Mouse (Mus musculus): ENCODE data around the gene Rab3il1. TPM values are rescaled to one million over a fixed set of nuclear protein-coding genes. Genes with fewer than 3 reads are reported as not detected.
A peak's percentile ranks its signal among the peaks of the same experiment; 100 is the strongest.

Rab3il1 gene
- total and polyA plus RNA-seq, 3 experiments = 4.1 to 10.3 (median 9.1) TPM

DNA sequence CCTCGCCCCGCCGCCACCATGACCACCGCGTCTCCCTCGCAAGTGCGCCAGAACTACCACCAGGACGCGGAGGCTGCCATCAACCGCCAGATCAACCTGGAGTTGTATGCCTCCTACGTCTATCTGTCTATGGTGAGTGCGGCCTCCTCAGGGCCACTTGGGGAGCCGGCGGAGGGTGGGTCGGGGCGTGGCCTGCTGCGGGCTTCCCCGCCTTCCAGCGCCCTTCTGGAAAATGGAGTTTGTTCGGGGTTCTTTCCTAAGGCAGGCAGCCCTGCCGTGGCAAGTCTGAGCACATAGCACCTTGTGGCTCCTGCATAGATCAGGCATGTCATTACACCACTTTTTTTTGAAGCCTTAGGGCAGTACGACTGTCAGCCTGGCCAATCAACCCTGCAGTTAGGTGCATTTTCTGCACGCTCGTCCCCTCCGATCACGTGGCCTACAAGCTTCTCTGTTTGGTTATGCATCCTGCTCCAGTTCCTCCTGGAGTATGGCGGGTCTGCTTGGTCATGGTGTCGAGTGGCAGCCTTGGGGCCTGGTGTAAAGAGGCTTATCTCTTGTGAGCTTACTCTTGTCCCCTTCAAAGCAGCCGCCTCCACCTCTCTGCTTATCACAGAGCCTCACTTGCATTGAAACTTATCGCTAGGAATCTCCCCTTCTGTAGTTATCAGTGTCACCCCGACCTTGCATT lies 18.5 kb upstream of the Rab3il1 start:
- peak; percentile 87 for DNase-seq

GRCm38 (mm10) chr19:9984111-9985055 lies 17.1 kb upstream of the Rab3il1 start:
- DNase-seq = no peak

DNA sequence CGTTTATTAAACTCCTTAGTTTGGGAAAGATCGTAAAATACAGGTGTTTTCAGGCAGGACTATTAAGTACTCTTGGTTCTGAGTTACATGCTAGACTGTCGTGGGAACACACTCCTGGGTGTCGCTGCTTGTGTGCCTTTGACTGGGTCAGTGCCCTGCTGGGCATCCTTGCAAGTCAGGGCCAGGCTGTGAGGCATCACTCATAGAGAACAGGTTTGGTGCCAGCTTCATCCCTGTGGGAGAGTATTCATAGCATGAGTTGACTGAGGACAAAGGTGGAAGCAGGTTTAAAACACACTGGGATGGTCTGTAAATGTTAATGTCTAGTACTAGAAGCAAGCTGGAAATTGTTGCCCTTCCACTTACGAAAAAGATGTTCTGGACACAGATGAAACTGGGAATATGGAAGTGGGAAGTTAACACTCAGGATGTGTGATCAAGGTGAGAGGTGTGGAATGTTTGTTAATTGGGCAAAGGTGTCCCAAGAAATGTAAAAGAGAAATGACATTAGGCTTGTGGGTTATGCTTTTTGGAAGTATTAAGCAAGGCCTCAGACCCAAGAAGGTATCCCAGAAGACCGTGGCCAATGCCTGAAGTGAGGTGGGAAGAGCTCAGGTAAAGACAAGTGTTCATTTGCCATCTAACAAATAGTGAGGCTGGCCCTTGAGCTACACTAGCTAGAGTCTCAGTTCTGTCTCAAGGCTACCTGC lies 16.1 kb upstream of the Rab3il1 start:
- no peak for DNase-seq

DNA sequence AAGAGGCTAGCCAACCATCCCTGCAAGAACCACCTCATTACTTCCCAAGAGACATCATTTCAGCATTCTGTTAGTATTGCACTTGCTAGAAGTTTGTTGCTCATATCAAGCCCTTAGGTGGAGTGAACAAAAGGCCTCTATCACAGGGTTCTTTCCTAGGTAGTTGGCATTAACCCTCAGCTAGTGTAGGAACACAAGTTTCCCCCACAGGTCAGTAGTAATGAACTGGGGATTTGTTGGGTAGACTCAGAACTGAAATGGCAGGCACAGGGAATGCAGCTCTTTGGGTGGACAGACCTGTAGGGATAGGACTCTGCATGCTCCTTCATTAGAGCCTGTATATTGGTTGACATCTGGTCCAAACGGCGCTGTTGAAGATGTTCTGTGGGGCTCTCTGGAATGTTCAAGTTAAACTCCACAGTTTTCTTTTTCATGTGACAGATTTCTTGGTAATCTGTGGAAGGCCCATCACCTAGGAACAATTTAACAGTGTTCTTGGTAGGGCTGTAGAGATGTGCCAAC lies 15.5 kb upstream of the Rab3il1 start:
- DNase-seq = no peak

GRCm38 (mm10) chr19:9987192-9987591 lies 14.3 kb upstream of the Rab3il1 start:
- no peak for DNase-seq

GRCm38 (mm10) chr19:9987593-9987992 lies 13.9 kb upstream of the Rab3il1 start:
- no peak for DNase-seq

DNA sequence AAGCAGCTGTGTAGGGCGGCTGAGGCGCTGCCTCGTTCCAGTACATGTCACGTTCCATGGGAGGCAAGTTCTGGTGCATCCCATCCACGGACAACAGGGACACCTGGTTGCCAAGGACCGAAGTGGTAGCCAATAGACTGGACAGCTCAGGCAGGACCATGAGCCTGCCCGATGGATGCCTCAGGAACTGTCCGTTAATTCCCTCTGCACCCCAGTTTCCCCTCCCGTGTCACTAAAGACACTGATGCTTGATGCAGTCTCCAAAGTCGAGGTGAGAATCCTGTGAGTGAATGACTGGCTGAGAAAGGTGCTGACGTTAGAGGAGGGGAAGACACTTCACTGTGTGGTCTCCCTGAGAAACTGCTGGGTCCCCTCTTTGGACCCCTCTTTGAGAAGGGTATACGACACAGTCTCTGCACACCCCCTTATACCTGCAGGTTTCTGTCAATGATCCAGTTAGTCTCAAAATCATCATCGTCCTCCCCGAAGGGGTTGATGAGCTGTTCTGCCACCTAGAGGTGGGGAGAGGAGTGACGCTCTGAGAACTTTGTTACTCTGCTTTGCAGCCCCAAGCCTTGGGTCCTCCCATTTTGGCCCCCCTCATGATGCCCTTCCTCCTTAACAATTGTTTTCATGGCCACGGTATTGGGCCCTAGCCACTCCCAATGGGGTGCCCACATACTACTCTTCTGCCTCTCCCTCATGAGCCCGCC lies 12.1 kb upstream of the Rab3il1 start:
- DNase-seq = peak; percentile 44

GRCm38 (mm10) chr19:9989884-9990256 lies 11.6 kb upstream of the Rab3il1 start:
- DNase-seq = no peak

DNA sequence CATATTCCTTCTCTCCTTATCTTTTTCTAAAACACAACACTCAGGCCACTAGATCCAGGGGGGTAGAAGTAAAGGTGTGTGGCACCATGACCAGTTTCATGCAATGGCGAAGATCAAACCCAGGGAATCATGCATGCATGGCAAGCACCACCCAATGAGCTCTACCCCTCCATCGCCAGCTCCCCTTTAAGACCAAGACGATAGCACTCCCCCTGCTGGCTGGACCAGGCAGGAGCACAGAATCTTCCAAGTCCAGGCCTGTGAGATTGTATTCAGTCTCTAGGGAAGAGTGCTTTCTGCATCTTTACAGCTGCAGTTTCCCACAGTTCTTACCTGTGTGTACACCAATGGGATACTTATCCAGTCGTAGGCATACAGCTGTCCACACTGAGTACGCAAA lies 10.2 kb upstream of the Rab3il1 start:
- DNase-seq = peak; percentile 83

DNA sequence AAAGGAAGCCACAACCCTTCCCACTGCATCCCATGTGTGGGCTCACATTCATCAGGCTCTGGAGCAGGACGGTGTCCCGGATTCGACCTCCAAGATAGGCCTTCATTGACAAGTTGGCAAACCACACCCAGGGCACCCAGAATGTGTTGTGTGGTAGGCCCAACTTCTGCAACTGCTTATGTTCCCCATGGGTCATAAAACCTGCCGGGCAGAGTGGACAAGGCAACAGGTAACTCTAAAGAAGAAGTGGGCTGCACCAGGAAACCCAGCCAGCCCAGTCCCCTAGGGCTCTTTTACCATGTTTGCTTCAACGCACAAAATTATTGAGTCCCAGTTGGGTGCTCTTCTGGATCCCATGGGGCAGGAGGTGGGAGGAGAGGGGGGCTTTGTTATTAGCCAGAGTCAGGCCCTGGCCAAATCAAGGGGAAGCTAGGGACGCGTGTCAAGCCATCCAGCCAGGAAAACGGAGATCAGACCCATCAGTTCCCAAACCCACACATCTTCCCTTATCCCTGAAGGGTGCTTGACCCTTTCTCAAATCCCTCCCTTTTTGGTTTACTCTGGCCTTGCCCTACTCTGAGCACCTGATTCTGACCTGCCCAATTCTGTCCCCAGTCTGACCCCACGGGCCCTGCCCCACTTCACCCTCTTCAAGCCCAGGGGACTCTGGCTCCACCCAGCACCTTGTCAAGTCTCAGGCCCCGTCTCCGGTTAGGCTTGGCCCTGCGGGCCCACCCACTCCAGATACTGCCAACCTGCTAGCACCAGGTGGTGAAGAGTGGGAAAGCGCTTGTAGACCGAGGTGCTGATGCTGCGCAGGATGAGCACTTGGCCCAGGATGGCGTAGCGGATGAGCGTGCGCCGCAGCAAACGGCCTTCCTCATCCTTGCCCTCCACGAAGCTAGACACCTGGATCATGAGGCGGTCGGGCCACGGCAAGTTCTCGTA lies 9.2 kb upstream of the Rab3il1 start:
- no peak for DNase-seq

GRCm38 (mm10) chr19:9993036-9993656 lies 8.3 kb upstream of the Rab3il1 start:
- DNase-seq = peak; percentile 87

GRCm38 (mm10) chr19:9997204-9998062 lies 4.0 kb upstream of the Rab3il1 start:
- DNase-seq = no peak

- no peak for DNase-seq
Measured at GRCm38 (mm10) chr19:9998063-9998416, 3.4 kb upstream of the Rab3il1 start.

GRCm38 (mm10) chr19:9998736-9999486 lies 2.6 kb upstream of the Rab3il1 start:
- no peak for DNase-seq

- peak; percentile 42 for DNase-seq
Measured at GRCm38 (mm10) chr19:10000330-10000729, 1.1 kb upstream of the Rab3il1 start.

- no peak for DNase-seq
Measured at GRCm38 (mm10) chr19:10003696-10004095, 2.2 kb downstream of the Rab3il1 start.

GRCm38 (mm10) chr19:10011408-10011807 lies 9.9 kb downstream of the Rab3il1 start:
- no peak for DNase-seq

GRCm38 (mm10) chr19:10012827-10013278 lies 11.4 kb downstream of the Rab3il1 start:
- no peak for DNase-seq
